Mouse (Mus musculus) hindbrain, embryonic 11.5 days (tissue): ENCODE data around the gene Aknad1. TPM values are rescaled to one million over a fixed set of nuclear protein-coding genes. Genes with fewer than 3 reads are reported as not detected.

Experiments
- ATAC-seq: fragments of 200-750 bp; cut with Nextera tagmentation; 2 replicates; pipeline ENCODE4 v1.8.0; 2017; ENCODE audit warnings: mild to moderate bottlenecking, moderate TSS enrichment, moderate library complexity; ENCODE audit not compliant: low FRiP score
- DNase-seq: peaks from one replicate; pipeline ENCODE4 v3.0.0-alpha.2; 2015; ENCODE audit warnings: low spot score
- H3K27ac ChIP-seq: fragments of 300-500 bp; sonication (generic); 2 replicates; pipeline ENCODE4 v1.5.1; 2014; ENCODE audit warnings: mild to moderate bottlenecking, low read depth, low read length
- H3K27me3 ChIP-seq: fragments of 300-500 bp; sonication (generic); 2 replicates; pipeline ENCODE4 v1.6.1; 2014; ENCODE audit warnings: mild to moderate bottlenecking, low read length, moderate library complexity, mixed read lengths; ENCODE audit not compliant: control insufficient read depth, insufficient read depth
- H3K36me3 ChIP-seq: fragments of 300-500 bp; sonication (generic); 2 replicates; pipeline ENCODE4 v1.6.1; 2014; ENCODE audit warnings: mild to moderate bottlenecking, low read length, moderate library complexity, mixed read lengths; ENCODE audit not compliant: control insufficient read depth, insufficient read depth
- H3K4me1 ChIP-seq: fragments of 300-500 bp; sonication (generic); replicated peaks from 2 replicates; pipeline ENCODE4 v1.6.1; 2014; ENCODE audit warnings: low read length, mixed read lengths; ENCODE audit not compliant: control insufficient read depth, insufficient read depth
- H3K4me2 ChIP-seq: fragments of 300-500 bp; sonication (generic); replicated peaks from 2 replicates; pipeline ENCODE4 v1.6.1; 2014; ENCODE audit warnings: mild to moderate bottlenecking, low read depth, low read length
- H3K4me3 ChIP-seq: fragments of 300-500 bp; sonication (generic); 2 replicates; pipeline ENCODE4 v1.5.1; 2014; ENCODE audit warnings: low read depth, low read length
- H3K9ac ChIP-seq: fragments of 300-500 bp; sonication (generic); 2 replicates; pipeline ENCODE4 v1.6.1; 2014; ENCODE audit warnings: low read depth, low read length
- H3K9me3 ChIP-seq: fragments of 300-500 bp; sonication (generic); 2 replicates; pipeline ENCODE4 v1.6.1; 2016; ENCODE audit warnings: low read length; ENCODE audit not compliant: control insufficient read depth
- WGBS: fragments of 180-500 bp; shearing (Covaris S2); extraction: QIAGEN DNeasy Blood & Tissue Kit; methylation state at CpG from one replicate; pipeline ENCODE4 v1.1.7; 2014; 5-methylcytosine and 5-hydroxymethylcytosine counted together
- polyA plus RNA-seq: library from polyadenylated mRNA; unstranded; fragments of >200 nt; fragmentation: Nextera tagmentation; extraction: Ambion mirVana; gene quantifications from 2 replicates; pipeline ENCODE4 v1.2.1, GENCODE M21; 2014

The Aknad1 gene
- polyA plus RNA-seq, 1 experiment from 2014 or later: not detected

- Histone ChIP-seq H3K27ac (no peak overlapping the region), H3K9me3 (no peaks in the 10 kb centered on the region), H3K9ac (no peak overlapping the region), H3K36me3 (no peaks in the 10 kb centered on the region), H3K4me1 (no peaks in the 10 kb centered on the region), H3K4me3 (no peak overlapping the region), H3K27me3 (no peaks in the 10 kb centered on the region), H3K4me2 (no peak overlapping the region)
- no peak for DNase-seq
- no peak for ATAC-seq
- WGBS: 86% methylated on average over 9 of the region's 9 CpGs
These were observed 18.1 kb downstream of the Aknad1 start for GRCm38 (mm10) chr3:108757570-108757969.

GRCm38 (mm10) chr3:108759566-108760420 lies 20.3 kb downstream of the Aknad1 start:
- Histone ChIP-seq H3K27ac (no peak overlapping the region), H3K4me2 (no peak overlapping the region), H3K36me3 (no peaks in the 10 kb centered on the region), H3K4me3 (no peak overlapping the region), H3K27me3 (no peaks in the 10 kb centered on the region), H3K9ac (no peak overlapping the region), H3K9me3 (no peaks in the 10 kb centered on the region), H3K4me1 (no peaks in the 10 kb centered on the region)
- 89% methylated on average over 11 of the region's 11 CpGs for WGBS
- DNase-seq (no peak), ATAC-seq (no peak)

- H3K9ac ChIP-seq: no peak overlapping the region
- no peak overlapping the region for H3K4me2 ChIP-seq
- H3K36me3 ChIP-seq: no peaks in the 10 kb centered on the region
- WGBS: 85% methylated on average over 7 of the region's 7 CpGs
- no peaks in the 10 kb centered on the region for H3K27me3 ChIP-seq
- no peak for ATAC-seq
- H3K4me1 ChIP-seq: no peaks in the 10 kb centered on the region
- H3K27ac ChIP-seq: no peak overlapping the region
- H3K9me3 ChIP-seq: no peaks in the 10 kb centered on the region
- H3K4me3 ChIP-seq: no peak overlapping the region
- no peak for DNase-seq
These were observed 23.2 kb downstream of the Aknad1 start for GRCm38 (mm10) chr3:108762597-108763111.

- no peak overlapping the region for H3K4me2 ChIP-seq
- H3K4me1 ChIP-seq: no peaks in the 10 kb centered on the region
- H3K27me3 ChIP-seq: no peaks in the 10 kb centered on the region
- no peak overlapping the region for H3K9ac ChIP-seq
- H3K27ac ChIP-seq: no peak overlapping the region
- DNase-seq (no peak), ATAC-seq (no peak)
- no peaks in the 10 kb centered on the region for H3K9me3 ChIP-seq
- no peaks in the 10 kb centered on the region for H3K36me3 ChIP-seq
- no peak overlapping the region for H3K4me3 ChIP-seq
- WGBS: 84% methylated on average over 2 of the region's 2 CpGs
These were observed 24.2 kb downstream of the Aknad1 start for GRCm38 (mm10) chr3:108763691-108764090.

- no peaks in the 10 kb centered on the region for H3K4me1 ChIP-seq
- H3K4me2 ChIP-seq: no peak overlapping the region
- no peak overlapping the region for H3K27ac ChIP-seq
- WGBS: 67% methylated on average over 7 of the region's 7 CpGs
- H3K9me3 ChIP-seq: no peaks in the 10 kb centered on the region
- H3K4me3 ChIP-seq: no peak overlapping the region
- no peak overlapping the region for H3K9ac ChIP-seq
- no peak for ATAC-seq
- no peak for DNase-seq
- H3K36me3 ChIP-seq: no peaks in the 10 kb centered on the region
- no peaks in the 10 kb centered on the region for H3K27me3 ChIP-seq
These were observed 25.5 kb downstream of the Aknad1 start for GRCm38 (mm10) chr3:108764976-108765375.

GRCm38 (mm10) chr3:108765476-108765875 lies 26.0 kb downstream of the Aknad1 start:
- no peak overlapping the region for H3K9ac ChIP-seq
- H3K9me3 ChIP-seq: no peaks in the 10 kb centered on the region
- no peak overlapping the region for H3K4me2 ChIP-seq
- no peaks in the 10 kb centered on the region for H3K36me3 ChIP-seq
- no peak overlapping the region for H3K4me3 ChIP-seq
- H3K4me1 ChIP-seq: no peaks in the 10 kb centered on the region
- H3K27me3 ChIP-seq: no peaks in the 10 kb centered on the region
- H3K27ac ChIP-seq: no peak overlapping the region
- 85% methylated on average over 7 of the region's 7 CpGs for WGBS
- no peak for ATAC-seq
- no peak for DNase-seq

GRCm38 (mm10) chr3:108766943-108767342 lies 27.5 kb downstream of the Aknad1 start:
- Histone ChIP-seq H3K9me3 (no peaks in the 10 kb centered on the region), H3K9ac (no peak overlapping the region), H3K4me2 (no peak overlapping the region), H3K4me1 (no peaks in the 10 kb centered on the region), H3K36me3 (no peaks in the 10 kb centered on the region), H3K27ac (no peak overlapping the region), H3K4me3 (no peak overlapping the region), H3K27me3 (no peaks in the 10 kb centered on the region)
- no peak for ATAC-seq
- no peak for DNase-seq
- 83% methylated on average over 7 of the region's 7 CpGs for WGBS

GRCm38 (mm10) chr3:108767416-108767815 lies 28.0 kb downstream of the Aknad1 start:
- Histone ChIP-seq H3K4me2 (no peak overlapping the region), H3K4me1 (no peaks in the 10 kb centered on the region), H3K27ac (no peak overlapping the region), H3K36me3 (no peaks in the 10 kb centered on the region), H3K9me3 (no peaks in the 10 kb centered on the region), H3K9ac (no peak overlapping the region), H3K27me3 (no peaks in the 10 kb centered on the region), H3K4me3 (no peak overlapping the region)
- no peak for DNase-seq
- no peak for ATAC-seq
- WGBS: 92% methylated on average over 10 of the region's 10 CpGs

- Histone ChIP-seq H3K36me3 (no peaks in the 10 kb centered on the region), H3K27me3 (no peaks in the 10 kb centered on the region), H3K9ac (no peak overlapping the region), H3K4me1 (no peaks in the 10 kb centered on the region), H3K27ac (no peak overlapping the region), H3K4me2 (no peak overlapping the region), H3K9me3 (no peaks in the 10 kb centered on the region), H3K4me3 (no peak overlapping the region)
- DNase-seq (no peak), ATAC-seq (no peak)
- 78% methylated on average over 6 of the region's 6 CpGs for WGBS
These were observed 30.1 kb downstream of the Aknad1 start for GRCm38 (mm10) chr3:108769547-108769946.
